Mouse (Mus musculus): ENCODE measurements around the gene P2rx6. TPM values are rescaled to one million over a fixed set of nuclear protein-coding genes. Genes with fewer than 3 reads are reported as not detected.

The P2rx6 gene
- polyA plus RNA-seq, 1 experiment: 0.86 TPM

GRCm38 (mm10) chr16:17529981-17530586 is 31.6 kb upstream of the P2rx6 start:
- peak overlapping the region; percentile 83 for H3K27ac ChIP-seq (ENCODE audit: insufficient read depth, low read depth, low read length)
- DNase-seq: peak; percentile 23

GRCm38 (mm10) chr16:17530640-17531288 is 30.9 kb upstream of the P2rx6 start, which contains the start of gene Thap7:
Gene Thap7, minus strand, starts transcription at chr16:17531136.
- DNase-seq: peak; percentile 98
- H3K36me3 ChIP-seq (ENCODE audit: control insufficient read depth, insufficient read depth, low read length): no peaks in the 10 kb centered on the region
- peak within 1 kb of the TSS; percentile 83 for H3K27ac ChIP-seq (ENCODE audit: insufficient read depth, low read depth, low read length)
- H3K4me3 ChIP-seq (ENCODE audit: insufficient read depth, low read depth, low read length): peak within 1 kb of the TSS; percentile 79
- peaks cover 12% of the 10 kb centered on the region for H3K4me1 ChIP-seq (ENCODE audit: control insufficient read depth, insufficient read depth, low read length)
- TF ChIP-seq POLR2A (IDR thresholded peaks at IDR 0.05; ENCODE audit: low read depth, low read length) (peak; percentile 70), CTCF (conservative IDR thresholded peaks at IDR 0.05; ENCODE audit: insufficient read depth, insufficient read length, low read depth, low read length) (no peak)
- WGBS: under 1% methylated on average over 67 of the region's 67 CpGs
- H3K27me3 ChIP-seq (replicated peaks; ENCODE audit: control insufficient read depth, insufficient read depth, low read length): no peaks in the 10 kb centered on the region

More at GRCm38 (mm10) chr16:17529981-17530586, 31.6 kb upstream of the P2rx6 start:
- Histone ChIP-seq H3K4me1 (ENCODE audit: control insufficient read depth, insufficient read depth, low read length) (peaks cover 12% of the 10 kb centered on the region), H3K27me3 (replicated peaks; ENCODE audit: control insufficient read depth, insufficient read depth, low read length) (no peaks in the 10 kb centered on the region), H3K4me3 (ENCODE audit: insufficient read depth, low read depth, low read length) (peak overlapping the region; percentile 79), H3K36me3 (ENCODE audit: control insufficient read depth, insufficient read depth, low read length) (no peaks in the 10 kb centered on the region)
- TF ChIP-seq POLR2A (IDR thresholded peaks at IDR 0.05; ENCODE audit: low read depth, low read length) (no peak), CTCF (conservative IDR thresholded peaks at IDR 0.05; ENCODE audit: insufficient read depth, insufficient read length, low read depth, low read length) (no peak)
- 6% methylated on average over 17 of the region's 17 CpGs for WGBS

- peak; percentile 69 for TF ChIP-seq CTCF (conservative IDR thresholded peaks at IDR 0.05; ENCODE audit: insufficient read depth, insufficient read length, low read depth, low read length)
- no peak for TF ChIP-seq POLR2A (IDR thresholded peaks at IDR 0.05; ENCODE audit: low read depth, low read length)
- WGBS: 56% methylated on average over 4 of the region's 4 CpGs
- Histone ChIP-seq H3K4me3 (ENCODE audit: insufficient read depth, low read depth, low read length) (no peak overlapping the region), H3K27me3 (replicated peaks; ENCODE audit: control insufficient read depth, insufficient read depth, low read length) (no peaks in the 10 kb centered on the region), H3K27ac (ENCODE audit: insufficient read depth, low read depth, low read length) (no peak overlapping the region), H3K36me3 (ENCODE audit: control insufficient read depth, insufficient read depth, low read length) (no peaks in the 10 kb centered on the region), H3K4me1 (ENCODE audit: control insufficient read depth, insufficient read depth, low read length) (peaks cover 9% of the 10 kb centered on the region)
- peak; percentile 63 for DNase-seq
Observed at GRCm38 (mm10) chr16:17532271-17532670, 29.4 kb upstream of the P2rx6 start.

- H3K36me3 ChIP-seq (ENCODE audit: control insufficient read depth, insufficient read depth, low read length): no peaks in the 10 kb centered on the region
- H3K27me3 ChIP-seq (replicated peaks; ENCODE audit: control insufficient read depth, insufficient read depth, low read length): no peaks in the 10 kb centered on the region
- peaks cover 9% of the 10 kb centered on the region for H3K4me1 ChIP-seq (ENCODE audit: control insufficient read depth, insufficient read depth, low read length)
- peak; percentile 21 for DNase-seq
- no peak overlapping the region for H3K27ac ChIP-seq (ENCODE audit: insufficient read depth, low read depth, low read length)
- 72% methylated on average over 14 of the region's 14 CpGs for WGBS
- H3K4me3 ChIP-seq (ENCODE audit: insufficient read depth, low read depth, low read length): no peak overlapping the region
- no peak for TF ChIP-seq POLR2A (IDR thresholded peaks at IDR 0.05; ENCODE audit: low read depth, low read length)
- TF ChIP-seq CTCF (conservative IDR thresholded peaks at IDR 0.05; ENCODE audit: insufficient read depth, insufficient read length, low read depth, low read length): no peak
Observed at GRCm38 (mm10) chr16:17532676-17533329, 28.9 kb upstream of the P2rx6 start.

- H3K27me3 ChIP-seq (replicated peaks; ENCODE audit: control insufficient read depth, insufficient read depth, low read length): no peaks in the 10 kb centered on the region
- WGBS: 87% methylated on average over 3 of the region's 3 CpGs
- H3K27ac ChIP-seq (ENCODE audit: insufficient read depth, low read depth, low read length): no peak overlapping the region
- TF ChIP-seq POLR2A (IDR thresholded peaks at IDR 0.05; ENCODE audit: low read depth, low read length) (no peak), CTCF (conservative IDR thresholded peaks at IDR 0.05; ENCODE audit: insufficient read depth, insufficient read length, low read depth, low read length) (no peak)
- peaks cover 3% of the 10 kb centered on the region; the same call in 1 of the 2 replicates for H3K4me1 ChIP-seq (ENCODE audit: control insufficient read depth, insufficient read depth, low read length)
- no peak overlapping the region for H3K4me3 ChIP-seq (ENCODE audit: insufficient read depth, low read depth, low read length)
- no peaks in the 10 kb centered on the region for H3K36me3 ChIP-seq (ENCODE audit: control insufficient read depth, insufficient read depth, low read length)
- peak; percentile 28 for DNase-seq
Observed at GRCm38 (mm10) chr16:17536584-17536983, 25.1 kb upstream of the P2rx6 start.

GRCm38 (mm10) chr16:17542632-17543031 is 19.1 kb upstream of the P2rx6 start:
- Histone ChIP-seq H3K4me1 (ENCODE audit: control insufficient read depth, insufficient read depth, low read length) (no peaks in the 10 kb centered on the region), H3K27me3 (replicated peaks; ENCODE audit: control insufficient read depth, insufficient read depth, low read length) (no peaks in the 10 kb centered on the region), H3K27ac (ENCODE audit: insufficient read depth, low read depth, low read length) (no peak overlapping the region), H3K36me3 (ENCODE audit: control insufficient read depth, insufficient read depth, low read length) (no peaks in the 10 kb centered on the region), H3K4me3 (ENCODE audit: insufficient read depth, low read depth, low read length) (no peak overlapping the region)
- WGBS: 74% methylated on average over 2 of the region's 2 CpGs
- TF ChIP-seq POLR2A (IDR thresholded peaks at IDR 0.05; ENCODE audit: low read depth, low read length) (no peak), CTCF (conservative IDR thresholded peaks at IDR 0.05; ENCODE audit: insufficient read depth, insufficient read length, low read depth, low read length) (no peak)
- no peak for DNase-seq

- no peak for TF ChIP-seq CTCF (conservative IDR thresholded peaks at IDR 0.05; ENCODE audit: insufficient read depth, insufficient read length, low read depth, low read length)
- no peak for TF ChIP-seq POLR2A (IDR thresholded peaks at IDR 0.05; ENCODE audit: low read depth, low read length)
- H3K4me1 ChIP-seq (ENCODE audit: control insufficient read depth, insufficient read depth, low read length): no peaks in the 10 kb centered on the region; the same call in 1 of the 2 replicates
- no peak overlapping the region for H3K4me3 ChIP-seq (ENCODE audit: insufficient read depth, low read depth, low read length)
- H3K36me3 ChIP-seq (ENCODE audit: control insufficient read depth, insufficient read depth, low read length): no peaks in the 10 kb centered on the region
- no peak for DNase-seq
- no peaks in the 10 kb centered on the region for H3K27me3 ChIP-seq (replicated peaks; ENCODE audit: control insufficient read depth, insufficient read depth, low read length)
- H3K27ac ChIP-seq (ENCODE audit: insufficient read depth, low read depth, low read length): no peak overlapping the region
- 77% methylated on average over 7 of the region's 7 CpGs for WGBS
Observed at GRCm38 (mm10) chr16:17552837-17553236, 8.8 kb upstream of the P2rx6 start.

Data from kidney, adult 2 months (tissue).